Mouse (Mus musculus): Measurements from ENCODE around the gene Hist2h3b. TPM values are rescaled to one million over a fixed set of nuclear protein-coding genes. Genes with fewer than 3 reads are reported as not detected.
"Not testable (repeated sequence)": the region's sequence is repeated elsewhere in the genome, so short reads cannot be mapped to it uniquely, and the experiment has no call there.

Gene Hist2h3b
- polyA plus RNA-seq, 1 experiment from 2014 or later = 47.8 TPM

DNA sequence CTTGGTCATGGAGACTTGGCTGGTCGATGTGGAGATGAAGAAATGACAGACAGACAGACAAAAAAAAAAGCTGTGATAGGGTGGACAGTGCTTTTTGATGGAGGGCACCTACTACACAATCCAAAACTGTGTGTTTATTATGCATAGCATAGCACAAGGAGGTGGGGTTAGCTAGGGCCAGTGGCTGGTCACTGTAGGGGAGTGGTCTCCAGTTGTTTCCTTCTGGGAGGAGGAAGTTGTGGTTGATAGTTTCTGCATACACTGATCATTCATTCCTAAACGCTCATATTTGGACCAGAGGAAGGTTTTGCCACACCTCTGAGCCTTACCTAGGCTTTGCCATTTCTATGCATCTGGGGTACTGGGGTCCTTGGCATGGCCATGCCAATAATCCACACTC, 38.0 kb upstream of the Hist2h3b start:
- Histone ChIP-seq H3K4me1 (replicated peaks) (0 out of 2 replicates have a peak, but pooled peaks cover 5% of the 10 kb centered on the region), H3K27me3 (no peaks in the 10 kb centered on the region), H3K9ac (replicated peaks) (no peak overlapping the region), H3K27ac (no peak overlapping the region), H3K4me2 (replicated peaks) (no peak overlapping the region), H3K36me3 (no peaks in the 10 kb centered on the region), H3K4me3 (replicated peaks) (no peak overlapping the region), H3K9me3 (no peaks in the 10 kb centered on the region)
- ATAC-seq = no peak
- 82% methylated on average over 2 of the region's 2 CpGs for WGBS

DNA sequence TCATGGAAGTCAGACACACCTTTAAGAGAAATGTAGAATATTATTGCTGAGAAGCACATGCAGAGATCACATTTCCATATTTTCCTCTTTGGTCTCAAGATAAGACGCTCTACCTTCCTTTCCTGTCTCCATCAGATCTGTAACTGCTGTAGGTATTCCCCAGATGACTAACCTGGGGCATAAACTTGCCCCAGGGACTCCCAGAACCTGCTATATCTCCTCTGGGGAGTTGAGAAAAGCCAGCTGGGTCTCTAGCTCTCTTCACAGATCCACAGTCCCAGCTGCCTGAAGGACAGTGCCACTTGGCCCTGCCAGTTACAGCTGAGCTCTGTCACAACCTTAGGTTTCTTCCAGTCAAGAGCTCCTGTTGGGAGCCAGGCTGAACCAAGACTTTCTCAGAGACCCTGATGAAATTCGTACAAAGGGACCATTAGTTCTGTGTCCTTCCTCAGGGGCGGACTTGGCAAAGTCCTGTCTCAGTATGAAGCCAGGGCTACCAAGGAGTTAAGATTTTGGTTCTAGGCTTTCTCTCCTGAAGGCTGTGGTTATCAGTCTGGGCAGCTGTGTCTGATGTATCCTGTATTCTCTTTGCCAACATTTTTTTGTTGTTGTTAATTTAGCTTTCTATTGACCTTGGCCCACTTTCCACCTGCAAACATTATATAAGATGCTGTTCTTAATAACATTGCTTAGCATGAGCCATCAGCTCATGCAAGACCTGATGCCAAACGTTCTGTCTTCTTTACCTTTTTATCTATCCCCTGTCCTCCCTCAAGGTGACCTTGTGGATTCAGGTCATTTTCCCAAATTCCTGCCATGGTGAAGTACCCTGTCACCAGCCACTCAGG, 37.3 kb upstream of the Hist2h3b start:
- no peaks in the 10 kb centered on the region for H3K36me3 ChIP-seq
- no peak overlapping the region for H3K27ac ChIP-seq
- H3K9ac ChIP-seq (replicated peaks) = no peak overlapping the region
- no peaks in the 10 kb centered on the region for H3K27me3 ChIP-seq
- H3K4me1 ChIP-seq (replicated peaks) = 0 out of 2 replicates have a peak, but pooled peaks cover under 1% of the 10 kb centered on the region
- 84% methylated on average over 4 of the region's 4 CpGs for WGBS
- H3K4me2 ChIP-seq (replicated peaks) = no peak overlapping the region
- no peaks in the 10 kb centered on the region for H3K9me3 ChIP-seq
- ATAC-seq = no peak
- H3K4me3 ChIP-seq (replicated peaks) = no peak overlapping the region

DNA sequence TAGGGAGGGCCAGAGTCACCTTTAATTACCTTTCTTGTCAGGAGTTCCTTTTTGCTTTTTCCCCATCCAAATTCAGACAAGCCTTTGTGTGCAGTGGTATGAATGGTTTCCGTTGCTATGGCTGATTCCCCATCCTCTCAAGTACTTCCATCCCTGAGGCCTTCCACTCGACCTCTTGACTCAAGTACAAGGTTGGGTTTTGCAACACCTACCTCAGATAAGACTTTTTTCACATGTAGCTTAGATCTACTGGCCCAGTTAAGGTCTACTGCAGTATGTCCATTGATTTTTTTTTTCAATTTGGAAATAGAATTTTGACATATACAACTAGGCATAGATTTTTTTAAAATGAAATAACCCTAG, 36.7 kb upstream of the Hist2h3b start:
- Histone ChIP-seq H3K36me3 (no peaks in the 10 kb centered on the region), H3K9me3 (no peaks in the 10 kb centered on the region), H3K27ac (no peak overlapping the region), H3K9ac (replicated peaks) (no peak overlapping the region), H3K4me3 (replicated peaks) (no peak overlapping the region), H3K4me1 (replicated peaks) (peaks cover 1% of the 10 kb centered on the region), H3K4me2 (replicated peaks) (no peak overlapping the region), H3K27me3 (no peaks in the 10 kb centered on the region)
- 61% methylated on average over 2 of the region's 2 CpGs for WGBS
- ATAC-seq = no peak

DNA sequence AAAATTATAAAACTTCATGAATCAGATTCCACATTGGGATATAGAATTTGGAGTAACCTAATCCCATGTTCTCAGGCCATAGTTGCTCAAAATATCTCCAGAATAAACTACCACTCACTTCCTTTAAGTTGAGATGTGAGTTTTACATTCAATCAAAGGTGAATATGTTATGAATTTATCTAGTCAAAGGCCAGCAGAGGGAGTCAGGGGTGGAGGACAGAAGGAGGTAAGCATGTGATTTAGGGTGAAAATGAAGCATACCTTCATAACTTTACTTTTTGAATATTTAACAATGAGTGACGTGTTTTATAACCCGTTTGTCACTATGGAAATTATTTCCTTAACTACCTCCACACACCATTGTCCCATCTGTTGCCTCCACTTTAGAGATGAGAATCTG, 33.5 kb upstream of the Hist2h3b start:
- Histone ChIP-seq H3K9ac (replicated peaks) (no peak overlapping the region), H3K4me3 (replicated peaks) (no peak overlapping the region), H3K9me3 (no peaks in the 10 kb centered on the region), H3K4me2 (replicated peaks) (no peak overlapping the region), H3K36me3 (no peaks in the 10 kb centered on the region), H3K27me3 (no peaks in the 10 kb centered on the region), H3K27ac (no peak overlapping the region), H3K4me1 (replicated peaks) (peaks cover 17% of the 10 kb centered on the region)
- WGBS = 97% methylated on average over 2 of the region's 2 CpGs
- ATAC-seq = no peak

DNA sequence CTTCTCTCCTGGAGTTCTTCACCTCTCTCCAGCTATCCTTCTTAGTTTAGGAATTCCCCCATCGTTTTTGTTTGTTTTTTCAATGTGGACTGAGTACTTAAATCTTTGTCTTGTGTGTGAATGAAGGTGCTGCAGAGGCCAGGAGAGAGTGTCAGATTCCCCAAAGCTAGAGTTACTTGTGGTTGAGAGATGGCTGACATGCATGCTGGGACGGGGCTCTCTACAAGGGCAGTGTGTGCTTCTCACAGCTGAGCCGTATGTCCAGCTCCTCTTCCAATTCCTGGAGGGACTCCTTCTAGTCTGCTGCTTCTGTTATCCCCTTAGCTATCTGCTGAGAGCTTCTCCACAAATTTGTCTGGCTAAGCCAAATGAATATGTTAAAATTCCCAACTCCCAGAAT, 32.6 kb upstream of the Hist2h3b start:
- Histone ChIP-seq H3K27me3 (no peaks in the 10 kb centered on the region), H3K27ac (no peak overlapping the region), H3K4me2 (replicated peaks) (no peak overlapping the region), H3K36me3 (no peaks in the 10 kb centered on the region), H3K9ac (replicated peaks) (no peak overlapping the region), H3K4me1 (replicated peaks) (peaks cover 20% of the 10 kb centered on the region), H3K4me3 (replicated peaks) (no peak overlapping the region), H3K9me3 (no peaks in the 10 kb centered on the region)
- ATAC-seq = no peak
- WGBS = 80% methylated on average over 3 of the region's 3 CpGs

DNA sequence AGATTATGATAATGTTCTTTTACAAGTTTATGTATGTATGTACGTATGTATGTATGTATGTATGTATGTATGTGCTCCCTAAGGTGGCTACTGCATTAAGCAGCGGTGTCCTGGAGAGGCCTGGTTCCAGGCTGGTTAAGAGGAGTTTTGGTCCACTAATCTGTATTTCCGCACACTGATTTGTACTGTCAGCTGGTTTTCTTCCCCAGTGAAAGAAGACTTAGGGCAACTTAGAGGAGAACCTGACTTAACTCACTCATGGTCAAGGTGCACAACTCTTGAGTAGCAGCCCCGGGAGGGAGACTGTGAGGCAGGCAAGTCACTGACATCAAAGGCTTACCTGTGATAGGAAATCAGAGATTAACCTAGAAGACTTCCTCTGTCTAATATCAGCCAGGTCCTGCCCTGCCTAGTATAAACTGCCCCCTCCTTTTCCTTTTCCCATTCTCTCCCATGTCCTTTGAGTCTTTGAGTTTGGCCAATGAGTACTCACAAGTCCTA, 31.6 kb upstream of the Hist2h3b start:
- Histone ChIP-seq H3K9me3 (no peaks in the 10 kb centered on the region), H3K9ac (replicated peaks) (peak overlapping the region; percentile 54; the same call in 1 of the 2 replicates), H3K4me1 (replicated peaks) (peaks cover 24% of the 10 kb centered on the region), H3K36me3 (no peaks in the 10 kb centered on the region), H3K4me2 (replicated peaks) (peak overlapping the region; percentile 57), H3K27ac (no peak overlapping the region), H3K4me3 (replicated peaks) (peak overlapping the region; percentile 40; the same call in 1 of the 2 replicates), H3K27me3 (no peaks in the 10 kb centered on the region)
- no peak for ATAC-seq
- WGBS = 85% methylated on average over 4 of the region's 4 CpGs

DNA sequence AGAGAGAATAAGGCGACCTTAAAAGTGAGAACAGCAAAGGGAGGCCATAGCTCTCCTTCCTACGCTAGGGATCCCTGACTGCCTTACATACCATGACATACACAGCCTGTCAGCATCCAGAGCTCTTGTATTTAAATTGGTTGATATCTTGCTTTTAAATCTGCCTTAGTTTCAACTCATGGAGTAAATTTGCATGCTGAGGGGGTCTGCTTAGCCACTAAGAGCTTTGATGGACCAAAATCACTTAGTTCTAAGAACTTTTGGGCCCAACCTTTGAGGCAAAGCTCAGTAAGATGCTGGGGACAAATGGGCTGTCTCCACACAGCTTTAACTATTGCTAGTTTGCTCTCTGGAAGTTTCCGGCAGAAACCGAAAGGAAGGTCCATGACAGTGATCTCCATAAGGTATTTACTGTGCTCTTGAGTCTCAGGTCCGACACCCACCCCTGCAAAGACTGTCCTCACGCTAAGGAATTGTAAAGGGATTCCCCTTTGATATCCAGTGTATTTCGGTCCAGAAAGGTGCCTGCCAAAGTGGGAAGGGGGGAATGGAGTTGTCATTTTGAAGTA, 31.0 kb upstream of the Hist2h3b start:
- H3K4me3 ChIP-seq (replicated peaks) = peak overlapping the region; percentile 40
- no peaks in the 10 kb centered on the region for H3K36me3 ChIP-seq
- no peak for ATAC-seq
- H3K27ac ChIP-seq = no peak overlapping the region
- H3K4me1 ChIP-seq (replicated peaks) = peaks cover 24% of the 10 kb centered on the region
- H3K9me3 ChIP-seq = no peaks in the 10 kb centered on the region
- WGBS = 25% methylated on average over 7 of the region's 7 CpGs
- peak overlapping the region; percentile 54 for H3K9ac ChIP-seq (replicated peaks)
- peak overlapping the region; percentile 57 for H3K4me2 ChIP-seq (replicated peaks)
- H3K27me3 ChIP-seq = no peaks in the 10 kb centered on the region

DNA sequence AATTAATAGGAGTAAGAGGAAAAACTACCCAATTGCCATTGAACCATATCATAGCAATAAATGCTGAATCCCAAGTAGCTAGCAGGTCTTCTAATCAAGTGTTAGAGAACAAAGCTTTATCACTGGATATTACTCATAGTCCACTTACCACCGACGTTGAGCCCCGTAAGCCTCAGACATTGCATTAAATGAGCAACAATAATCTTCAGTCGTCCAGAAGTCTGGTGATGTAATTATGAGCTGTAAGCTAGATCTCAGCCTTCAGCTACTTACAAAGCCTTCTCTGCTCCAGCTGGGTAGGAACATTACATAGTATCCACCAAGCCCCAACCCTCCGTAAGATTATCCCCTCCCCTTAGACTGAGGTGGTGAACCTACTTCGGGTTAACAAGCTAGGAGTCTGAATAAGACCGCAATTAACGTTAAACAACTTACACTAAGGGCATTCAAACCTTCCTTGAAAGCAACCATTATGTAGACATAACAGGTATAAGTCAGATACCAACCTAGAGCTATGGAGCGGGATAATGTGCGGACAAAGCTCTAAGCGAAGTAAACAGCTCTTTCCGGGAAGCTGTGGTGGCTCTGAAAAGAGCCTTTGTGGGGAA, 30.4 kb upstream of the Hist2h3b start:
- H3K9me3 ChIP-seq = no peaks in the 10 kb centered on the region
- no peaks in the 10 kb centered on the region for H3K27me3 ChIP-seq
- H3K4me2 ChIP-seq (replicated peaks) = peak overlapping the region; percentile 57
- no peak overlapping the region; the same call in 1 of the 2 replicates for H3K27ac ChIP-seq
- no peaks in the 10 kb centered on the region for H3K36me3 ChIP-seq
- H3K4me1 ChIP-seq (replicated peaks) = peaks cover 24% of the 10 kb centered on the region
- ATAC-seq = no peak
- WGBS = under 1% methylated on average over 12 of the region's 12 CpGs
- H3K4me3 ChIP-seq (replicated peaks) = peak overlapping the region; percentile 40
- H3K9ac ChIP-seq (replicated peaks) = peak overlapping the region; percentile 54

DNA sequence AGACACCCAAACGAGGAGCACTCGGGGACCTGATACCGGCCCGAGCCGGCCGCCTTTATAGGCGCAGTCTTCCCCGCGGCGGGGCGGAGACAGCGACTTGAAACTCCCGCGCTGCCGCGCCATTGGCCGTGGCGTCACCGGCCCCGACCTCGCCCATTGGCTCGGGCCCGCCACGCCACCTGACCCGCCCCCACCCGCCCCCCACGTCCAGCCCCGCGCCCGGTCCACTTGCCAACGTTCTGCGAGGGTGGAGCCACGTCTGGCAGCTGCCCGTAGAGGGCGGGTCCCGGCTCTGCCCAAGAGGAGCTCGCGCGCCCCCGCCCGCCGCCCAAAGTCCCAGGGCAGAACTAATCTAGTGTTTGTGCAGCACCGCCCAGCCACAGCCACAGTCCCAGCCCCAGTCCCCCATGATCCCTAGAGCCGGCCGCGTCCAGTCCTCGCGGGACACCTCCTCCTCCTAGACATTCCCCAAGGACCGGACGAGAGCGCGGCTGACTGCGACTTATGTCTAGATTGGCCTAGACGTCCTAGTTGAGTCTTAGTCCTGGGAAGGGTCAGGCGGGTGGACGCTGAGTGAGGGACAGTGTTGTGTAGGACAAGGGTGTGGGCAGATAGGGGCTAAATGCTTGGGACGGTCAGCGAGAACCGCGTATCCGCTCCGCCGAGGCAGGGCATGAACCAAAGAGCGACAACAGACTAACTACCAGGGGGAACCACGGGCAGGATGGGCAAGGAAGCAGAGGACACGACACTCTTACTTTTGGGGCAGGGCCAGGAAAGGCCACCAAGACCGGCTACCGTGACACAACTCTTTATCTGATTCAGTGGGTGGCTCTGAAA, 29.3 kb upstream of the Hist2h3b start, which contains the start of gene Hist2h3c2:
Gene Hist2h3c2, minus strand, starts transcription at position 174 of the 840 bp plus-strand sequence.
- peak; percentile 94 for ATAC-seq
- not testable (repeated sequence) for H3K27me3 ChIP-seq, H3K36me3 ChIP-seq, H3K9me3 ChIP-seq
- Histone ChIP-seq H3K9ac (replicated peaks) (peak within 1 kb of the TSS; percentile 54), H3K4me1 (replicated peaks) (peaks cover 27% of the 10 kb centered on the region), H3K27ac (peak within 1 kb of the TSS; percentile 80), H3K4me3 (replicated peaks) (peak within 1 kb of the TSS; percentile 41), H3K4me2 (replicated peaks) (peak within 1 kb of the TSS; percentile 57)
- under 1% methylated on average over 24 of the region's 68 CpGs for WGBS

DNA sequence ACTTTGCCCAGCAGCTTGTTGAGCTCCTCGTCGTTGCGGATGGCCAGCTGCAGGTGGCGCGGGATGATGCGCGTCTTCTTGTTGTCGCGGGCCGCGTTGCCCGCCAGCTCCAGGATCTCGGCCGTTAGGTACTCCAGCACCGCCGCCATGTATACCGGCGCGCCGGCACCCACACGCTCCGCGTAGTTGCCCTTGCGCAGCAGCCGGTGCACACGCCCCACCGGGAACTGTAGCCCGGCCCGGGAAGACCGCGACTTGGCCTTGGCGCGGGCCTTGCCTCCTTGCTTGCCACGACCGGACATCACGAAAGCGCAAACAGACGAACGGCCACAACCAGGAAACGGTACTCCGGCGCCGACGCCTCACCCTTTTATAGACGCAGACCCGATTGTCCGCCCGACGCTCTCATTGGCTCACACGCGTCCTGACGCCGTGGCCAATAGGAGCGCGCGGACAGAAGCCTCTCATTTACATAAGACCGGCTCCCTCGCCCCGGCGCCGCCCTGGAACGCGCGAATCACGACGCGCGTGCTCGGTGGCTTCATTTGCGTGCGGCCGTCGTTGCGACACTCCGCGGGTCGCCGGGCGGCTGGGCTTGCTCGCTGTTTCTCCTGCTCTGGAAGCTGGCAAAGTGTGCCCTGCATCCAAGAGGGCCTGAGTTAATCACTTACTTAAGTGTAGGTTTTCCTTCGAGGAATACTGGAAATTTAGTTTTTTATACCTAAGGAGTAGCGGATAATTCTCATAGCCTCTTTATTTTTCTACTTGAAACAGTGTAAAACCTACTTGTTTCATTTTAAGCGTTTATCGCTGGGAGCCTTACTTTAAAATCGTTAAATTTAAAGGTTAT, 28.3 kb upstream of the Hist2h3b start, which contains the start of gene Hist2h2aa2:
Gene Hist2h2aa2, minus strand, starts transcription at position 328 of the 850 bp plus-strand sequence.
- not testable (repeated sequence) for H3K9me3 ChIP-seq, H3K36me3 ChIP-seq, H3K27me3 ChIP-seq
- H3K27ac ChIP-seq = peak within 1 kb of the TSS; percentile 83
- H3K9ac ChIP-seq (replicated peaks) = peak within 1 kb of the TSS; percentile 55
- 3% methylated on average over 40 of the region's 85 CpGs for WGBS
- peak within 1 kb of the TSS; percentile 46 for H3K4me2 ChIP-seq (replicated peaks)
- peak; percentile 83 for ATAC-seq
- H3K4me1 ChIP-seq (replicated peaks) = peaks cover 35% of the 10 kb centered on the region
- peak within 1 kb of the TSS; percentile 41 for H3K4me3 ChIP-seq (replicated peaks)

DNA sequence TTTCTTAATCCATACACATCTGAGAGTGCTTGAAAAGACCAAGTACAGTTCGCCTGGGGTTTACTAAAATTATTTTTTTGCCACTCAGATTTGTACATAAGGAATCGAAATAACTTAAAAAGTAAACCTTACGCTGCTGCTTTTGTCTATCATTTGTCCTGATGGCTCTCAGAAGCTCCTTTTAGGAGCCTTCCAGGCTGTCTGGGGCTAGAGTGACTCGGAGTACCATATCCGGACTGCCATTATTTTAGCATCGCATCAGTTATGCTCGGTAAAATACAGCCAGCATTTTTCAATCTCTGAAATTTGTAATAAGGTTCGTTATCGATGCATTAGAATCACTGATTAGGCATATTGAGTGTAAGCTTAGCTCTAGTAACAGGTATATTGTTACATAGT, 27.7 kb upstream of the Hist2h3b start:
- H3K27me3 ChIP-seq = no peaks in the 10 kb centered on the region
- peak overlapping the region; percentile 22 for H3K4me3 ChIP-seq (replicated peaks)
- peak overlapping the region; percentile 55 for H3K9ac ChIP-seq (replicated peaks)
- H3K27ac ChIP-seq = peak overlapping the region; percentile 83
- 74% methylated on average over 9 of the region's 9 CpGs for WGBS
- no peak for ATAC-seq
- peak overlapping the region; percentile 44 for H3K4me2 ChIP-seq (replicated peaks)
- peaks cover 35% of the 10 kb centered on the region for H3K4me1 ChIP-seq (replicated peaks)
- no peaks in the 10 kb centered on the region for H3K9me3 ChIP-seq
- H3K36me3 ChIP-seq = no peaks in the 10 kb centered on the region
